Mouse (Mus musculus) MEL (cell line): ENCODE measurements around the gene Als2cr12.

Experiments
- MAZ ChIP-seq: IDR thresholded peaks from 2 replicates; pipeline ENCODE4 v1.6.1; 2012; ENCODE audit warnings: low read depth, mild to moderate bottlenecking, inconsistent platforms, low read length, improper control_type of control experiment
- RAD21 ChIP-seq: IDR thresholded peaks from 2 replicates; pipeline ENCODE4 v1.6.1; 2011; ENCODE audit warnings: mild to moderate bottlenecking, low read depth, low read length, improper control_type of control experiment
- UBTF ChIP-seq: IDR thresholded peaks from 2 replicates; pipeline ENCODE4 v1.6.1; 2012; ENCODE audit warnings: low read depth, mild to moderate bottlenecking, inconsistent platforms, low read length, improper control_type of control experiment, moderate library complexity, borderline replicate concordance; ENCODE audit not compliant: insufficient read depth
- ZMIZ1 ChIP-seq: IDR thresholded peaks from 2 replicates; pipeline ENCODE4 v1.6.1; 2012; ENCODE audit warnings: low read depth, mild to moderate bottlenecking, inconsistent platforms, low read length, improper control_type of control experiment, moderate library complexity

- TF ChIP-seq MAZ (no peak), RAD21 (no peak), ZMIZ1 (no peak), UBTF (no peak)
Measured at GRCm38 (mm10) chr1:58715536-58715935, 19.7 kb upstream of the Als2cr12 start.
